Mouse (Mus musculus) ZHBTc4 (cell line): ENCODE measurements around the gene Serpinb9.
"Not testable (repeated sequence)": the region's sequence is repeated elsewhere in the genome, so short reads cannot be mapped to it uniquely, and the experiment has no call there.

Experiments used
- DNase-seq: peaks from one replicate; pipeline ENCODE4 v3.0.0-alpha.2; 2011; ENCODE audit warnings: low read depth, low spot score

Serpinb9 gene

GRCm38 (mm10) chr13:33003523-33004413 is 718 bp downstream of the Serpinb9 start:
- DNase-seq = peak; percentile 9

- DNase-seq = peak; percentile 96
These were observed 1.5 kb downstream of the Serpinb9 start for GRCm38 (mm10) chr13:33004414-33005105.

GRCm38 (mm10) chr13:33005501-33006075 is 2.5 kb downstream of the Serpinb9 start:
- DNase-seq = peak; percentile 41

GRCm38 (mm10) chr13:33006555-33006954 is 3.5 kb downstream of the Serpinb9 start:
- peak; percentile 2 for DNase-seq

GRCm38 (mm10) chr13:33012395-33012794 is 9.3 kb downstream of the Serpinb9 start:
- DNase-seq = no peak

GRCm38 (mm10) chr13:33013271-33013670 is 10.2 kb downstream of the Serpinb9 start:
- DNase-seq = no peak

- DNase-seq = no peak
These were observed 19.3 kb downstream of the Serpinb9 start for GRCm38 (mm10) chr13:33022371-33022770.

GRCm38 (mm10) chr13:33026427-33027057 is 23.5 kb downstream of the Serpinb9 start:
- no peak for DNase-seq

- peak; percentile 78 for DNase-seq
These were observed 24.2 kb downstream of the Serpinb9 start, which contains the start of gene Serpinb9b for GRCm38 (mm10) chr13:33027244-33027643. Serpinb9b (plus strand) TSS chr13:33027416.

- DNase-seq = peak; percentile 50
These were observed 25.1 kb downstream of the Serpinb9 start for GRCm38 (mm10) chr13:33028146-33028545.

- no peak for DNase-seq
These were observed 25.5 kb downstream of the Serpinb9 start for GRCm38 (mm10) chr13:33028550-33028949.

- not testable (repeated sequence) for DNase-seq
These were observed 26.4 kb downstream of the Serpinb9 start for GRCm38 (mm10) chr13:33029478-33029877.

- peak; percentile 58 for DNase-seq
These were observed 27.2 kb downstream of the Serpinb9 start for GRCm38 (mm10) chr13:33030281-33030680.

- DNase-seq = no peak
These were observed 32.5 kb downstream of the Serpinb9 start for GRCm38 (mm10) chr13:33035506-33035905.

GRCm38 (mm10) chr13:33043542-33043941 is 40.5 kb downstream of the Serpinb9 start:
- DNase-seq = no peak

- no peak for DNase-seq
These were observed 44.2 kb downstream of the Serpinb9 start for GRCm38 (mm10) chr13:33047234-33047633.

- no peak for DNase-seq
These were observed 45.1 kb downstream of the Serpinb9 start for GRCm38 (mm10) chr13:33048187-33048586.

GRCm38 (mm10) chr13:33051697-33052096 is 48.6 kb downstream of the Serpinb9 start:
- no peak for DNase-seq

GRCm38 (mm10) chr13:33063048-33063447 is 60.0 kb downstream of the Serpinb9 start:
- DNase-seq = no peak
